Mouse (Mus musculus): ENCODE measurements around the gene Cyb5d1.

Cyb5d1 gene

DNA sequence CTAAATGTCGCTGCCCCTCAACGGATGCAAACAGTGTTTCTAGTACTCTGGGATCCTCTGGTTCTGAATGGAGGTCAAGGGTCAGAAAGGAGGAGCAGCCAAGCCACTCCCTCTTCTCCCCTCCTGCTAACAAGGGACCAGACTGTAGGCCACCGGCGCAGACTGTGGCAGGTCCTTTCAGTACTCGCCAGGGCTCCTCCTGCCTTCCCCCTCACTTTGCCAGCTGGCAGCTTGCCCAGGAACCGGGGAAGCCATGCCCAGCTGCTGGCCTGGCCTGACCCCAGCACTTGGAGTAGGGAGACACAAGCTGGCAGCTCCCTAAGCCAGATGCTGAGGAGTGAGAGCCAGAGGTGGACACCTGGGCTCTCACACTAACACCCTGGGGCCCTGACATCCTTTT lies 30.5 kb downstream of the Cyb5d1 start:
- DNase-seq (ENCODE audit: inconsistent age in 2 of 2, low spot score in 1 of 2) = peak; percentile 96 to 98

DNA sequence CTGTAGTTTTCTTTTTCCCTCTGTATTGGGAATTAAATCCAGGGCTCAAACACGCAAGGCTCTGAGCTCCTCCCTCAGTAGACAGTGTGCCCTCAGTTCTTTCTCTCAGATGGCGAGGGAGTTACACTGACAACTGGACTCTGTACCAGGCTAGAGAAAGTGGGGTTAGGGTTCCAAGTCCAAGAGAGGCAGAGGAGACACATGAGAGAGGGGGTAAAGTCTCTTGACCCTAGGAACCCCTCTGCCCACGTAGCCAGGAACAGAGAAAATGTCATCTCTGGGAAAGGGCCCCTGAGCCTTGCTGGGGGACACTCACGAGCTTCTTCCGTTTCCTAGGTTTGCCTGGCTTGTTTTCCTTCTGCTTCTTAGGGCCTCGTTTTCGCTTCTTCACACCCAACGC lies 31.1 kb downstream of the Cyb5d1 start:
- DNase-seq (ENCODE audit: inconsistent age in 2 of 2, low spot score in 1 of 2) = no peak

DNA sequence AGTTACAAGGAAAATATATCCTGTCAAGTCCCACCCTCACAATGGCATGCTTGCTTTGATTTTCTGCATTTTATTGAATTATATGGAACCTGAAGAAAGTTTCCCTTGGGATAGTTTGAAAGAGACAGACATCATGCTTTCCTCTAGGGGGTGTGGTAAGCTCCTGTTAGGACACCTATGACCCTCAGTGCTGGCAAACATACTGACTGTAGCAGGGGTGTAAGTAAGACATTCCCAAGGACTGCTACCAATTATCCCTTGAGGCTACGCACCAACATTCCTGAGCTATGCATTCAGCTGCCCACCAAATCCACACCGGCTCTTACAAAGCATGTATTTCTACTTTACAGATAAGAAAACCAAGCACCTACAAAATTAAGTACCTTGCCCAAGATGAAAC lies 33.0 kb downstream of the Cyb5d1 start:
- no peak for DNase-seq (ENCODE audit: inconsistent age in 2 of 2, low spot score in 1 of 2)

DNA sequence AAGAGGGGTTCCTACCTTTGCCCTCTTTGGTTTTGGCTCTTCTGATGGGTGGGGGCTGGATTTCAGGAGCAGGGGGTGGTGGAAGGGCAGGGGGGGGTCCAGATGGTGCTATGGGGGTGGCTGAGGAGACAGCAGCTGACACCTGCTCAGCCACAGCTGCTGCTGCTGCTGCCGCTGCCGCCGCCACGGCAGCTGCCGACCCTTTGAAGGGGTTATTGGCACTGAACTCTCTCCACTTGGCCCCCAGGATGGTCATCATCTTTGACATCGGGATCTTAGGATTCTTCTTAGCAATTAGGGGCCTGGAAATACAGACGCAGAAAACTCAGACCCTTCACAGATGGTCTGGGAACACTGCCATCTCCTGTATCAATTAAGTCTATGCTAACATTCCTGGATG lies 33.4 kb downstream of the Cyb5d1 start:
- DNase-seq (ENCODE audit: inconsistent age in 2 of 2, low spot score in 1 of 2) = no peak

DNA sequence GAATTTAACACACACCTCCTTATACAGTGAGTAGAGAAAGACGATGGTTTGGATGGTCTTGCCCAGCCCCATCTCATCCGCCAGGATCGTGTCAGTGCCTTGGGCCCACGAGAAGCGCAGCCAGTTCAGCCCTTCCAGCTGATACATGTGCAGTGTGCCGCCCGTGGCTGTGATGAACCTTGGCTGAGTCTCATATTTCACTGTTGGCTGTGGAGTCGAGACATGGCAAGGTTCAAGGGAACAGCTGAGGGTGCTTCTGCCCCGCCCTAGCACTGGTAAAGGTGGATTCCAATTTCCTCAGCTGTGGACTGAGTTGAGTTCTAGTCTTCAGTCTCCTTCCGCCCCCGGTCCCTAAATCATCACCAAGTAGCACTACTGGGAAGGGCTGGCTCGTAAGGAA lies 37.7 kb downstream of the Cyb5d1 start:
- DNase-seq (ENCODE audit: inconsistent age in 2 of 2, low spot score in 1 of 2) = no peak

DNA sequence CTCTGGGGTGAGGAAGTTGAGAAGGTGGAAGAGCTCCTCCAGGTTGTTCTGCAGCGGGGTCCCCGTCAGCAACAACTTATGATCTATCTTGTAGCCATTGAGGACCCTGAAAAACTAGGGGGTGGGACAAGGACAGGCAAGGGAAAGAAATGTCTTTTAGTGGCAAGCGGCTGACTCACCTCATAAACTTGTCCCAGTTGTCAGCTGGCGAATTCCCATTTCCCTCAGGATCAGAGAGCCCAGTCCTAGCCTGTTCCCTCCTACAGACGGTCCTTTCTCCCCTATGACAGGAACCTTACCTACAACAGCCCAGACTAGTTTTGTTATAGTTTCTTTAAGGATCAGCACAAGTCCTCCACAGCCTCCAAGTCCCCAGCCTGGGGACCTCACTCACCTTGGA lies 38.9 kb downstream of the Cyb5d1 start:
- no peak for DNase-seq (ENCODE audit: inconsistent age in 2 of 2, low spot score in 1 of 2)

DNA sequence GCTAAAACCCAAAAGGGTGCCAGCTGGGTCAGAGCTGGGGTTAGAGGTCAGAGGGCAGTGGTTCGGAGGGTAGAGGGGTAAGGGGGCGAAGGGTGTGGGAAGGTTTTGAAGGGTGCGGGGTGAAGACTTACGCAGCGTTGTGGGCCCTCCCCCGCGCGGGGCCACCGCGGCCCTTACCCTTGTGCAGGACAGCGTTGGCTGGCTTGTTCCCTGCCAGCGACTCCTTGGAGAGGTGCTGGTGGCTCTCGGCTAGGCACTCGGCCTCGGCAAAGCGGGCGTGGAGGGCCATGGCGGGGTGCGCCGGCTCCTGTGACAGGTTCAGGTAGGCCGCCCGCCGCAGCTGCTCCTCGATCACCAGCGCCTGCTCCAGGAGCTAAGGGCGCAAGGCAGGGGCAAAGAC lies 49.0 kb downstream of the Cyb5d1 start:
- no peak for DNase-seq (ENCODE audit: inconsistent age in 2 of 2, low spot score in 1 of 2)
